Mouse (Mus musculus) neural tube, embryonic 10.5 days (tissue): Measurements from ENCODE around the gene Ap2b1.

Experiments used
- DNase-seq: peaks from one replicate; pipeline ENCODE4 v3.0.0-alpha.2; 2017; ENCODE audit warnings: low spot score; ENCODE audit errors: extremely low spot score

The Ap2b1 gene

DNA sequence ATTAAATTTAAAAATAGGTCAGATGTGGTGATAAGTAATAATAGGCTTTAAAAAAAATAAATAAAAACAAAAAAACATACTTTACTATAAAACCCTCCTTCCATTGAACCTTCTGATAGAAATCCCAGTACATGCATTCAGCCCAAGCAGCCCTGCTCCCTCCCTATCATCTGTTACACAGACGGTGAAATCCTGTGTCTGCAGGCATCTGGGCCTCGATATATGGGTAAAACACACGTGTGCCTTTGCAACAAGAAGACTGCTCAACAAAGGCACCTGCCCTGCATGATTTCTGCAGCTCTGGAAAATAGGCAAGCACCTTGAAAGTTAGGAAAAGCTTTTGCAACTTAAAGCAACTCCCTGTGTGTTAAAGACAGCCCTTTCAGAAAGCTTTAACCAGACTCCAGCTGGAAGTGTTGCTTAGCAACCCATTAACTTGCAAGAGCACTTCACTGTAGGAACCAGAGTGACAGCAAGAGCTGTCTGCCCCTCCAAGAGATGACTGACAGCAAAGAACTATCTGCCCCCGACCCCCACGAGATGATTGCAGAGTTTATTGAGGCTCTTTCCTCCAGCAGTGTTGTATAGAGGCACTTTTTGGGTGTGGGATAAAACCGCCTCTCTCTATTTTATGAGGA, 96.1 kb downstream of the Ap2b1 start:
- DNase-seq = no peak

DNA sequence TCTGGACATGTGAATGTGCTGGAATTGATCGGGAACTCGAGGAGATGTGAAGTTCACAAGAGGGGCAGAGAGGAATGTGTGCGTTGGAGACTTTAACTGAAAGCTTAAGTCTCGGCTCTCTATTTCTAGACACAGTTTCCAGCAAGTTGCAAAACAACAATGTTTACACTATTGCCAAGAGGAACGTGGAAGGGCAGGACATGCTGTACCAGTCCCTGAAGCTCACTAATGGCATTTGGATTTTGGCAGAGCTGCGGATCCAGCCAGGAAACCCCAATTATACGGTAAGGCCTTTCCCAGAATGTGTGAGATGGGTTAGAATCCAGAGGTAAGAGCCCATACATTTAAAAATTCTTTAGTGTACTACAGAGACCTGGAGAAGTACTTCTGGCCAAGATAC, 98.8 kb downstream of the Ap2b1 start:
- no peak for DNase-seq

DNA sequence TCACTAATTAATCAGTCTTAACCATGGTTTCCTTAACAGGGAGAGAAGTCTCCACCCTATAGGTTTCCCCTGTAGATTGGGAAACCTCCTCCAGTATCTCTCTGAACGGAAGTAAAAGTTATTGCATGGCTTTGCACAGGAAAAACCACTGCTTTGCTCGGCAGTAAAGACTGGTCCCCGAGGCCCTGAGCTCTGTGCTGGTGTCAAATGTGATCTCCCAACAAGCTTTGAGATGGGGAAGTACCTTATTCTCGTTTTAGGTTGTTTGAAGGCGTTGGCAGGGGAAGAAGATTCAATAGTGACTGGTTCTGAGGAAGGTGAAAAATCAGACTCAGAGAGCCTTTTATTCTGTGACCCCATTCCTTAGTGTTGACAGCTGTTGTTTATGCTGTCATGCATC, 99.9 kb downstream of the Ap2b1 start:
- no peak for DNase-seq

DNA sequence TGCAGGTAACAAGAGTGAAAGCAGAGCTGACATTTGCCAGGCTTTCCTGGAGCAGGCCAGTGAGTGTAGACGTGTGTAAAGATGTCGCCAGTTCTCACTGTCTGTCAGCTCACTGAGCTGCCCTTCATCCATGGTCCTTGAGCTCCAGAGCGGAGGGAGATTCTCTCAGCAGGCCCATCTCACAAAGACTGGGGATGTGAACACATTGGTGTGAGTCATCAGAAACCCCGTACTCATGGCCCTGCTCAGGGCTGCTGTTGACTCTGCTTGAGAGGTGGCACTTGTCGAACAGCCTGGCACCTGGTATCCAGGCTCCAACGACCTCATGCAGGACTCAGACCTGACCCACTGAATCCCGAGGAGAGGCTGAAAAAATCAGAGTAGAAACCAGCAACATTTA, 105.0 kb downstream of the Ap2b1 start:
- DNase-seq = no peak

DNA sequence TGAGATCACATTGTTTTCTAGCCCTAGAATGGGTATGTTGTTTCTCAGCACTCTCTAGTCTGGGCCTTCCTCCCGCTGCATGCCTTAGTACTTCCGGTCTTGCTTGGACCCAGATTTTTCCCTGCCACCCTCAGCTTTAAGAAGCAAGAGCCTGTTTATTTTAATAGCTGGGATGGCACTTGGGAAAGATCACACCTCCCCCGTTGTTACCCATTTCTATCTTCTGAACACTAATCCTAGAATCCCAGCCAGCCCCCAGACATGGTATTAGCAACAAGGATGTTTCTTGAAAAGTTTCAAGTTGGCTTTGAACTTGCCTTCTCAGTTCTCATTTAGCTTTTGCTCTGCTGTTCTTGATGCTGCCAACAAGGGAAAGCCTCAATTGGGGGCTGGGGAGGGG, 107.6 kb downstream of the Ap2b1 start:
- DNase-seq = no peak

DNA sequence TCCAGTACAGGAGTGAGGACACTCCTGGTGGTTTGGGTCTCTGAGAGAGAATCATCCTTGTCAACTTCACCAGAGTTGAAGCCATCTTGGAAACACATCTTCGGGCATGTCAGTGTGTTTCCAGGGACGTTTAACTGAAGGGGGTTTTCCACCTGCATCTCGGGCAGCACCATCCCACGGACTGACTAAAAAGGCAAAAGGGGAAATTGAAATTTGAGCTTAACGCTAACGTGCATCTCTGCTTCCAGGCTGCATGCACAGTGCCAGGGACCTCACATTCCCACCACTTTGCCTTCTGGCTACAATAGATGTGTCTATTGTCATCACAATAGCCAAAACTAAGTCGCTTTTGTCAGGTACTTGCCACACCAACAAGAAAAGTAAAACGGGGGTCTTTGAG, 109.4 kb downstream of the Ap2b1 start:
- no peak for DNase-seq

DNA sequence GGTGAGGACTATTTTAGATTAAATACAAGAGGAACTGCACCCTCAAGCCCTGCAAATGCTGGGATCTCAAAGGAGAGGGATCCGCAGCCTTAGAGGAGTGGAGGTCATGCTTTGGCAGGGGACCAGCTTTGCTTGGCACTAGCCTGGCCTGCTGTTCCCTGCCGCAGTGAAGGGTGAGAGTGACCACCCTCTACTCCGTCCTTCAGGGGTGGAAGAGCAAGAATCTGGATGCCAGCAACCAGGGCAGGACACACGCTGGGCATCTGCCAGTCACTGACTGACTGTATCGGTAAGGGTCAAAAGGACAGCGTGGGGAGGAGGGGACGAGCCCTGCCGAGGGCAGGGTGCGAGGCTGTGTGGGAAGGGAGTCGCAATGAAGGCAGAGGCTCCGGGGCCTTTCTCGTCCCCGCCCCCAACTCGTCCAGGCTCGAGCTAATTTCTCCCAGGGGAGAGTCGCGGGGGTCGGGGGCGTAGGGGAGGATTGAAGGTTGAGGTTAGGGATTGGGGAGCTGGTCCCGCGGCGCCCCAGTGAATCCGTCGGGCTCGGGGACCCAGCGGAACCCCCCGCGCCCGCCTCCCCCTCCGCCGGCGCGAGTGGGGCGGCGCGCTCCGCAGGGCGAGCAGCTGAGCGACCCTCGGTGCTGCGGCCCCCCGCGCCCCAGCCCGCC, 110.4 kb downstream of the Ap2b1 start, which contains the start of gene Rasl10b:
Gene Rasl10b, plus strand, starts transcription at position 51 of the 668 bp plus-strand sequence.
- DNase-seq = peak; percentile 59

DNA sequence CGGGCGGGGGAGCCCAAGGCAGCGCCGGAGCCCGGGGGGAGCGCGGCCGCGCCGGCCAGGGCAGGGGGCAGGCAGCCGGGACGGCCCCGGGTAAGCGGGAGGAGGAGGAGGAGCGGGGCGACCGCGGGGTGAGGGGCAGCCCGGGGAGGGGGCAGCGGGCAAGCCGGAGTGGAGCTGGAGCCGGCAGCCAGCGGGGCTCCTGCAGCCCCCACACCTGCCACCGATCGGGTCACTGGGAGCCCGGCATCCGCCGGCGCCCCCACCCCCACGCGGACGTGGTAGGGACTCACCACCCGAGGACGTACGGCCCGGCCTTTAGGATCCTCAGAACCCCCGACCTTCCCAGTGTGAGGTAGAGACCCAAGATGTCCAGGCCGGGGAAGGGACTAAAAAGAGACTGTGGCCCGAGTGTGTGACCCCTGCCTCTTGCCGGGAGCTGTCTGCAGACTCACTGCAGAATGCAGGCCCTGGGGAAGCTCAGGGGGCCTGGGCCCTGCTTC, 111.0 kb downstream of the Ap2b1 start:
- DNase-seq = peak; percentile 52

DNA sequence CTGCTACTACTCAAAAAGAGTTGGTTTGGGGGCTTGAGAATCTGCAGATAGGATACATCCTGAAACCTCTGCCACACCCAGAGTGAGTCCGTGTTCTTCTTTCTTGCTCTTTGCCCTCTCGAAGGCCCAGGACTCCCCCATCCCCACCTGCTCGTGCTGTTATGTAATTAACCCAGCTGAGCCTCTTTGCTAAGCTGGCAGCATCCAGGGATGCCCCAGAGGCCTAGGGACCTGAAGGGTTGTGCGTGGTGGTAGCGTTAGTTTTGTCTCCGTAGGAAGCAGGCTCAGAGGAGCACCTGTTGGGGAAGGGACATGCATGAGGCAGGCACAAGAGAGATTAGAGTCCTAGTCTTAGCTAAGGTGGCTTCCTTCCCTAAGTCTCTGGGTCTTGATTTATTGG, 111.7 kb downstream of the Ap2b1 start:
- DNase-seq = no peak

DNA sequence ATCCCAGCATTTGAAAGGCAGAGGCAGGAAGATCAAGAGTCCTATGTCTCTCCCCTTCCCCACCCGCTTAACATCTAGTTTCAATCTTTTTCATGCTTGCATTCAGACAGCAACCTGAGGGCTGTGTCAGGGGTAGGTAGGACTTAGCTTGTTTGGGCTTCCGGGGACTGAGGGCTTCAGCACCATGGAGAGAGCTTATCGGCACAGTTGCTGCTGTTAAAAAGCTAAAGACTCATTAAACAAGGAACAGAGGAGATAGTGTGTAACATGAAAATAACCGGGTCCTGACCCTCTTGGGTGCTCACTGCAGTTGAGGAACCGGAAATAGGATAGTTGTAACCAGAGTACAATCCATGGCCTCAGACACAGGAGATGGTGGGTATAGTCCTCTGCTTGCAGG, 118.3 kb downstream of the Ap2b1 start:
- DNase-seq = peak; percentile 51

DNA sequence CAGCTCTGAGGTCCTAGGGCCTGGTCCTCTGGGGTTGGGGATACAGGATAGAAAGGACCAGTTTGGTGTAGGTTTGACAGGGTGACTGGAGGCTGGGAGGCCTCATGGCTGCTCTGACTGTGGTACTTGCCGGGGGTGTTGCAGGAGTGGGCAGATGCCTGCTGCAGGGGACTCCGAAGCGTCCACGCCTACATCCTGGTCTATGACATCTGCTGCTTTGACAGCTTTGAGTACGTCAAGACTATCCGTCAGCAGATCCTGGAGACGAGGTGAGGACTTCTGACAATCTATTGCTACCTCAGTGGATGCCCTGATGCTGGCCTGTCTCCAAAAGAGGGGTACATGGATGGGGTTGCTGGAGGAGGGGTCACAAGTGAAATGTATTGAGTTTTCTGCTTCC, 118.9 kb downstream of the Ap2b1 start:
- no peak for DNase-seq

DNA sequence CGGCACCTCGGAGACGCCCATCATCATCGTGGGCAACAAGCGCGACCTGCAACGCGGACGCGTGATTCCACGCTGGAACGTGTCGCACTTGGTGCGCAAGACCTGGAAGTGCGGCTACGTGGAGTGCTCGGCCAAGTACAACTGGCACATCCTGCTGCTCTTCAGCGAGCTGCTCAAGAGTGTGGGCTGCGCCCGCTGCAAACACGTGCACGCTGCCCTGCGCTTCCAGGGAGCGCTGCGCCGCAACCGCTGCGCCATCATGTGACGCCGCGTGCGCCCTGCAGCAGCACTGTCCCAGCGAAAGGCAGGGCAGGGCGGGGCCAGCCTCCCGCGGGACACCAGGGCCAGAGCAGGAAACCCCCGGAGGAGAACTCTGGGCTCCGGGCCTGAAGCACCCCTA, 119.7 kb downstream of the Ap2b1 start:
- DNase-seq = no peak

DNA sequence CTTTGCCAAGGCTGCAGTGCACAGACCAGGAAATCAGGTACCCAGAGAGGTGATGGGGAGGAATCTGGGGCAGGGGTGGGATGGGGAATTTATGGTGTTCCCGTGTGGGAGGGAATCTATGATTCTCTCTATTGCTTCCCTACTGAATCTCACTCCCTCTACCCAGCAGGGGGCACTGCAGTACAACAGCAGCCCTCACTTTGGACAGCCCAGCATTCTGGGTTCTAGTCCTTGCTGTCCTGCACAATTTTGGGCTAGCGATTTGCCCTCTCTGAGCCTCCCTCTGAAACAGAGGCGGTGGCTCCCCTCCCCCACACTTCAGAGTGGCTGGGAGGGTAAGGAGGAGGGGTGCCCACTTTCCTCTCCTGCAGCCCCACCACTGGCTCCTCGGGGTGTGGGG, 121.5 kb downstream of the Ap2b1 start:
- DNase-seq = no peak

DNA sequence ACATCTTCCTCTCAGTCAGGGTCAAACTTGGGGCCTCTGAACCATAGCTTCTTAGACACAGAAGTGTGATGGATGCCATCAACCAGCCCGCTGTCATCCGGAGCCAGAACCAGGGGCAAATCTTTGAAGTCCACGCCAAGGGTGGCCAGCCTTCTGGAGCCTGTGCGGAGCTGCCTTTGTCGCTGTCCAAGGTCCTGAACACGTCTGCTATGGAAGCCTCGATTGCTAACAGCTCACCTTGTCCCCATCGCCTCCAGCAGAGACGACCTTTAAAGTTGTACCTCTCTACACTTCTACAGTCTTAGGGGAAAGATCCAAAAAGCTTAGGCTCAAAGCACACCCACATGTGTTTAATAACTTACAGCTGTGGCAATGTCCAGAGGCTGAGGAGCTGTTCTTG, 122.5 kb downstream of the Ap2b1 start:
- DNase-seq = peak; percentile 82

DNA sequence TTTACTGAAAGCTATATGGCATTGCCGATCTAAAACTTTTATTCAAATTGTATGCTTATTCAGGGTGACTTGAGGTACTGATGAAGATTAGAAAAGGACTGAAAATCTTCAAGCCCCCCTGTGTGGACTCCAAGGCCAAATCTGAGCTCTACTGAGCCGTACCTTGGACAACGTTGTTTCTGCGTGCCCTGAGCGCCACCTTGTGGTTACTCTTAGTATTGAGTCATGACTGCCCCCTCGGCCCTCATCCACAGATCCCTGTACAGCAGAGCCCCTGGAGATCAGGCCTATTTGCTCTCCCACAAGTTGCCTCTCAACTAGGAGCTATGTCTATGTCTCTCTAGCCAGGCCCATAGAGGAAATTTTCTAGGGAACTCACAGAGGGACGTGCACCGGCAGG, 125.9 kb downstream of the Ap2b1 start:
- DNase-seq = peak; percentile 84

DNA sequence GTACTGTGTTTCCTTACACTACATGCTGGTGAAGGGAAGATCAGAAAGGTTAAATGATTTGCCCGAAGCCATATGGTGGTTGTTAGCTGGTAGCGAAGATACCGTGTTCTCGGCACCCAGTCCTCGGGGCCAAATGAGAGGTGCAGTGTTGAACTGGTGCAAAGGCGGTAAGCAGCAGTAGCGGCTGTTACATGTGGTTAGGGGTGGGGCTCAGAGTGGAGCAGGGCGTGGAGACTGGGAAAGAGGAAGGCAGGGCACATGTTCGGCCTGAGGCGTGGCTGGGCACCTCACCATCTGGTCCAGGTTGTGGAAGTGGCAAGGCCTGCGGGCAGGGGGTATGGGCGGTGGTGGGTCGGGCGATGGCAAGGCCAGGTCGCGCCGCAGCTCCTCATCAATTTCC, 128.1 kb downstream of the Ap2b1 start:
- DNase-seq = no peak

DNA sequence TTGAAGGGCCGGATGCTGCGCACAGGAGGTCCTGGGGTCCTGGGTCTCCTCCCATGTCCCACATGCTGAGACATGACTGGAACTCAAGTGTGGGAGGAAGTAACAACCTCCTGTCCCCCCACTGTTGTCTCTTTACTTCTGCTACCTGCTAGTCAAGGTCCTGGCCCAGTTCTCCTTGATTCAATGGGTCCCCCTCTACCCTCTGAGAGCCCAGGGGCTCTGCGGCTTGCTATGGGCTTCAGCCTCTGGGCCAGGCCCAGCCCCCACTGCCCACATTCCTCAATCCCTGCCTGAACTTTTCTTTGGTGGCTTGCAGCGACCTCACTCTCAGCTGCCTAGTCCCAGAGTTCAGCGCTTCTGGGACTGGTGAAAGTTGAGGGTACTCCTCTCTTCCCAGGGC, 130.5 kb downstream of the Ap2b1 start, which contains the start of gene Gas2l2:
Gene Gas2l2, minus strand, starts transcription at position 101 of the 400 bp plus-strand sequence.
- no peak for DNase-seq

DNA sequence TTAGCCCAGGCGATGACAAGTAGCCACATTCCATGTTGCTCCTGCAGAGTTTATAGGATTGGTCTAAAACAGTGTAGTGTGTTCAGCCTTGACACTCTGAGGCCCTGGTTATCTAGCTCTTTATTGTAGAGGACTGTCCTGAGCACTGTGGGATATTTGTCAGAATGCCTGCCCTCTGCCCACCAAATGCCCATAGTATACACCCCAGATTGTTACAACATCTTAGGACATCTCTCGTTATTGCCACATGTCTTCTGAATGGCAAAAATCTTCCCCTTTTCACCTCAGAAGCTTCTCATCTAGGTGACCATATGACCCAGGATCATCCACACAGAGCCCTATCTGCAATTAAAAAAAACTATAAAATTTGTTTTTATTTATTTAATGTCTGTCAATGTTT, 133.7 kb downstream of the Ap2b1 start:
- no peak for DNase-seq

DNA sequence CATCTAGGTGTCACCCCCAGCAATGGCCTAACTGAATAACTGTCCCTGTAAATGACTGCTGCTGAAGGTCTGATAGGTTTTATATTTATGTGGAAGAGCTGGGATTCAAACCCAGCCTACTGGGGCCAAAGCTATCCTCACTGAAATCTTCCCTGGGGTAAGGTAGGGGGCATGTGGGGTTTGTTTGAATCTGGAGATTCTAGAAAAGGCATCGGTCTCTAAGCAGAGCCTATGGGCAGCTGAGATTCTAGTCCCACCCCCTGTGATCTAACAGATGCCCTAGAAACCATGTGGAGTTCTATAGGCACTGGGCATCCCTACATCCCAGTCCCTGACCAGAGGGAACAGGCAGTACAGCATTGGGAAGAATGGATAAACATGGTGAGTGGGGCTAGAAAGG, 138.6 kb downstream of the Ap2b1 start, which contains the start of gene 1700020L24Rik:
Gene 1700020L24Rik, plus strand, starts transcription at position 301 of the 400 bp plus-strand sequence.
- DNase-seq = no peak

DNA sequence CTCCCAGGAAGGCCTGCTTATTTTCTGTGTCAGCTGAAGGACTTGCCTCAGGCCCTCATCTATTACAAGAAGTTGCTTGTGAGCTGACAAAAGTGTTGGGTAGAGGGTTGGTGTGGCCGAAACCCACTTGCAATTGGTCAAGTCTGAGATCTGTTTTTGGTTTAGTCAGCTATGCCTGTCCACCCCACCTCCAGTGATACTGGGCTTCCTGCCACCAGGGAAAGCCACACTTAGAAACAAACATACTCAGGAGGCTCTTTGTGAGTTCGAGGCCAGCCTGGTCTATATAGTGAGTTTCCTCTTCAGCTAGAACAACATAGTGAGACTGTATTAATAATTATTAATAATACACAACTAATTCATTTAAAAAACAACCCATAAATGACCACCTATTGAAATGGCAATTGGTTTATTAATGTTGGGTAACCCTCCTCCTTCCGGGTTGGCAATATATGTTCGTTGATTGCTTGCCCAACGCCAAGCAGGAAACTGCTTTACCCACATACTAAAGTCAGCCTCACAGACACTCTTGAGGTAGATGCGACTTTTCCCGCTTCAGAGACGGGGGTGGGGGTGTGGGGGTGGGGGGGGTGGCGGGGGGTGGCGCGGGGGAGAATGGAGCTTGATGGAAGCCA, 140.7 kb downstream of the Ap2b1 start:
- no peak for DNase-seq

DNA sequence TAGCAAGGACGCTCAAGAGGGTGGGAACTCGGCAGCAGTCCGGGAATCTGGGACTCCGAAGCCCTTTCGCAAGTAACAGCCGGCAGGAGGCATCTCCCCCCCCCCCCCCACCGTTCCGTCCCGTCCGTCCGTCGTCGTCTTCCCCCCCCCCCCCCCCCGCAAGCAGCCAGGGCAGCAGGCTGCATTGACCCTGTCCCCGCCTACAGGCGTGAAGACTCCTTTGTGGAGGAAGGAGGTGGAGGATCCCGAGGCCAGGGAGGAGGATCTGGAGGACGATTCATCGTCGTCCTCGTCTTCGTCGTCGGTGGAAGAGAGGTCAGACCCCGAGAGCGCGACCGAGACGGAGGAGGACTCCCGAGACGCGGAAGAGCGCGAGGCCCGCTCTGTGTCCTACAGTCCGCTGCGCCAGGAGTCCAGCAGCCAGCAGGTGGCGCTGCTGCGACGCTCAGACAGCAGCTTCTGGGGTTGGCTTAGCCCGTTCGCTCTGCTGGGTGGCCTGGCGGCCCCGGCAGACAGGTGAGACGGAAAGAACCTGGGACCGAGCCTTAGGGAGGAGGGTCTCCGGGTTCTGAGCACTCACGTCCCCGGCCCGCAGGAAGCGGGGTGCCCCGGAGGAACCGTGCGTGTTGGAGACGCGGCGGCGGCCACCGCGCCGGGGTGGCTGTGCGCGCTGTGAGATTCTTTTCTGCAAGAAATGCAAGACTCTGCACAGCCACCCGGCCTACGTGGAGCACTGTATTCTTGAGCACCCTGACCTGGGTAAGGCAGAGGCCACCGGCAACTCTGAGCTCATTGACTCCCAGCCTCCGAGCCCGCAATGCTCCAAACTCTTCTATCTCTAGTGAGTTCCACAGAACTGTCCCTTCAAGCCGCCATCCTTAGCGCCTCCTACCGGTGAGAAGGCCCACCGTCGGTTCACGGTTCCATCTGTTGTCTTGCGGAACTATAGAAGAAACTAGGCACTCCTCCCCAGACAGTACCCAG, 141.5 kb downstream of the Ap2b1 start:
- DNase-seq = peak; percentile 90
